Mouse (Mus musculus) left cerebral cortex, adult 2 months (tissue): Measurements from ENCODE around the gene Syde2. TPM values are rescaled to one million over a fixed set of nuclear protein-coding genes. Genes with fewer than 3 reads are reported as not detected.

Source experiments
- DNase-seq, 2 experiments: peaks; one replicate each; pipeline ENCODE4 v3.0.0; 2021 to 2022; ENCODE audit warnings: low spot score in 2 of 2, mixed read lengths in 1 of 2; ENCODE audit errors: extremely low spot score in 1 of 2
- H3K27ac ChIP-seq: fragments of 200-600 bp; 2 replicates; pipeline ENCODE4 v1.8.1; 2022
- H3K4me3 ChIP-seq: fragments of 200-600 bp; 2 replicates; pipeline ENCODE4 v1.8.1; 2022
- CTCF ChIP-seq: fragments of 200-600 bp; IDR thresholded peaks from 2 replicates; pipeline ENCODE4 v1.8.1; 2022; ENCODE audit warnings: antibody characterized with exemption, mild to moderate bottlenecking, moderate library complexity
- intact Hi-C: fragments of 180-260 bp; cut with DNase I; formaldehyde crosslinking; loops from one replicate; pipeline ENCODE4 v1.15.1; 2025
- long read RNA-seq, 2 experiments: library from polyadenylated mRNA; stranded (forward); transcript quantifications; one replicate each; pipeline ENCODE4 v2.0.0; 2021; ENCODE audit warnings: borderline mapping rate in 2 of 2
- total RNA-seq, 2 experiments: library from RNA; stranded (reverse); gene quantifications; 2 replicates each; pipeline ENCODE4 v1.2.3; 2021

Gene Syde2
- 1 to 10 TPM; 2.8 to 3.4 TPM for total RNA-seq
- long read RNA-seq, experiment 1, full-length matches to known transcripts, result 7 of 11 reads
- long read RNA-seq, experiment 1, partial matches to known transcripts, result 0 of 11 reads
- long read RNA-seq, experiment 1, other reads (novel, unspliced or antisense), result 4 of 11 reads
- long read RNA-seq, experiment 2, full-length matches to known transcripts, result 4 of 7 reads
- long read RNA-seq, experiment 2, partial matches to known transcripts, result 2 of 7 reads
- long read RNA-seq, experiment 2, other reads (novel, unspliced or antisense), result 1 of 7 reads

- H3K27ac ChIP-seq, result no peak within 1 kb of the TSS
- DNase-seq, result peak; percentile 53 to 63
- H3K4me3 ChIP-seq, result peak within 1 kb of the TSS; percentile 55
- intact Hi-C loops, result no loop called here
- no peak for TF ChIP-seq CTCF
Measured at GRCm38 (mm10) chr3:145987268-145987969, at the start of gene Syde2. Gene Syde2 (plus strand): TSS chr3:145987870.

GRCm38 (mm10) chr3:145938405-145939349, 49.0 kb upstream of the Syde2 start:
- Histone ChIP-seq H3K27ac (no peak overlapping the region), H3K4me3 (peak overlapping the region; percentile 99)
- intact Hi-C loops, result no loop called here
- no peak for DNase-seq
- no peak; the same call in 1 of the 2 replicates for TF ChIP-seq CTCF

DNA sequence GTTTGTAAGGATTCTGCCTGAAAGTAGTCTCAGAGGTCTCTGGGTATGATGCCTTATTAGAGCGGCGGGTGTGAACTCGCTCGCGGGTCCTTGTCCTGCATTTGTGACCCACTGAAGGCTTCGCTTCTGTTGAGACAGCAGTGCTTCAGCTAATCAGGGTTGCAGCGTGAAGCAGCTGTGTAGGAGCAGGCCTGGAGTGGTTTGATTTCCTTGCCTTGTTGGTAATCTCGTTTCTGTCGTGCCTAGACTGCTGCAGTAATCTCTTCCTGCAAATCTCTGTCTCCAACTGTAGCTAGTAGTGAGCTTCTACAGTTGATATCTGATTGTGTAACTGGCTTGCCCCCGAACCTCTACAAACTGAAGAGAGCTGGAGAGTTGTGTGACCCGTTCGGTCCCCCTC, 48.3 kb upstream of the Syde2 start:
- DNase-seq, result no peak
- peak overlapping the region; percentile 99; the same call in 1 of the 2 replicates for H3K4me3 ChIP-seq
- TF ChIP-seq CTCF, result no peak
- no peak overlapping the region for H3K27ac ChIP-seq
- intact Hi-C loops, result no loop called here

DNA sequence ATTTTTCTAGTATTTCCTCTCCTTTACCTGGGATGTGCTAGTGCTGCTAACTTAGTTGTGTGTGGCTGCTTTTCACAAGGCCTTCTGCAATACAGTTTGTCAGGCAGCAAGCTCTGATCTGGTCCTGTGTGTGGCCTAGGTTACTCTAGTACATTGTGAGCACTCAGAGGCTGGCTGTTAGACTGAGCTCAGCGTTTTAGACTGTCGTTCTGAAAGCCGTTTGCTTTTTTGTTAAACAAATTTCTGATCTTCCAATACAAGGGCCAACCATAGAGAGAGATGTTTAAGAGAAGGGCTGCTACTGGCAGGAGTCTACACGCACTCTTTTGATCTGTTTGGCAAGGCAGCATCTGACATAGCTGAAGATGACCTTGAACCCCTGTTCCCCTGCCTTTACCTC, 47.7 kb upstream of the Syde2 start:
- intact Hi-C loops, result no loop called here
- TF ChIP-seq CTCF, result no peak
- DNase-seq, result no peak
- H3K27ac ChIP-seq, result no peak overlapping the region
- no peak overlapping the region for H3K4me3 ChIP-seq

DNA sequence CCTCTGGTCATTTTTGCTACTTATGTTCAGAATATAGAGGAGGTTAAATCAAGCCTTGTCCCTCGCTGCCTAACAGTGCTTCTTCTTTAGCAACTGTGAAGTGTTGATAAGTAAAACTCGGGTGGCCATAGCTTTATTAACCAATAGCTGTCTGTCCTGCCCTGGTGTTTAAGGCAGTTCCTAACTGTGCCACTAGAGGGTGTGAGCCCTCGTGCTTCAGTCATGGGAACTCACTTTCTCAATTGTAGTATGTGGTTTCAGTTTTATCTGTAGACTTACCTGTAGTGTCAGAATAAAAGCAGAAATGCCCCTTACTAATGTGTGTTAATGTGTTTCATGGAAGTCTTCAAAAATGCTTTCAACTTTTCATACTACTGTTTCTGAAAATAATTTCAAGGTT, 45.7 kb upstream of the Syde2 start:
- peak; percentile 94 for TF ChIP-seq CTCF
- H3K27ac ChIP-seq, result no peak overlapping the region
- intact Hi-C loops, result loop anchor here (2.0 kb wide), 1 partner anchor 237 kb away; no protein-coding TSS in a partner anchor
- H3K4me3 ChIP-seq, result no peak overlapping the region
- DNase-seq, result peak; percentile 62 to 67

GRCm38 (mm10) chr3:145944348-145944747, 43.3 kb upstream of the Syde2 start:
- TF ChIP-seq CTCF, result no peak
- intact Hi-C loops, result no loop called here
- no peak for DNase-seq
- Histone ChIP-seq H3K4me3 (no peak overlapping the region), H3K27ac (no peak overlapping the region)

GRCm38 (mm10) chr3:145945904-145946303, 41.8 kb upstream of the Syde2 start:
- Histone ChIP-seq H3K27ac (no peak overlapping the region), H3K4me3 (no peak overlapping the region)
- no peak for TF ChIP-seq CTCF
- intact Hi-C loops, result no loop called here
- DNase-seq, result no peak

DNA sequence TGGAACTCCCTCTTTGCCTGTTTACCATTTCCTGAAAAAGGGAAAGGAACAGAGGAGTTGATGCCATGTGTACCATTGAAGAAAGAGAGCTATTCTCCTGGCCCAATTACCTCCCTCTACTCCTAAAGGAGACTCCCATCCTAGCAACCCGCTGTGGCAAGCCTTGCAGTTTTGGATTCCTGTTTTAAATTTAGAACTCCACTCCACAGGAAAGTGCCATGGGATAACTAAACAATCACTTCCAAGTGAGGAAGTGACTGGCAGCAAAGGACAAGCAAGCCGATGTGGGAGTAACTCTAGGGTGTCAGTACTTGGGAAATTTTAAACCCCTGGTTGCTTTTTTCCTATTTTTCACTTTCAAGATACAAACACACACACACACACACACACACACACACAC, 41.0 kb upstream of the Syde2 start:
- Histone ChIP-seq H3K27ac (no peak overlapping the region), H3K4me3 (no peak overlapping the region)
- no peak for DNase-seq
- intact Hi-C loops, result no loop called here
- no peak for TF ChIP-seq CTCF

DNA sequence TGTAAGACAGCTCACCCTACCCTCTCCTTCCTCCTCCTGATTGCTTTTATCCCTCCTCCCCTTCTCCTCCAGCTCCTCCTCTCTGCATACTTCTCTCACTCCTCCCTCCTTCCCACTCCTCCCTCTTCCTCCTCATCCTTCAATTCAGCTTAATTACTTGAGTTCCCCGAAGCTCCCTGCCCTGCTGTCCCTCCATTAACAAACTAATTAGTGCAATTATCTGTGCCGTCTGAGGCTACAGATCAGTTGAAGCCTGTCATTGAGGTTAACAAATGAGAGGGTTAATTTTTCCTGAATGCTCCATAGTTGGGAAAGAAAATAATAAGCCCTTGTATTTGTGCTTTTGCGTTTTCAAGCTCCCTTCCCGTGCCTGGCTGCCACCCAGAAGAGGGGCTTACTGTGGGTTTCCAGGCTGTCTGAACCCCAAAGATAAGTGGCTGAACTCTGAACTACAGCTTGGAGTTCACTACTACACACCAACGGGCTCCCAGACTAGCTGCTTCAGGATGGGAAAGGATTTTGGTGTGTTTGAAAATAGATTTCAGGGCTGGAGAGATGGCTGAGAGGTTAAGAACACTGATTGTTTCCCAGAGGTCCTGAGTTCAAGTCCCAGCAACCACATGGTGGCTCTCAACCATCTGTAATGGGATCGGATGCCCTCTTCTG, 40.0 kb upstream of the Syde2 start:
- Histone ChIP-seq H3K4me3 (no peak overlapping the region), H3K27ac (no peak overlapping the region)
- intact Hi-C loops, result no loop called here
- no peak for TF ChIP-seq CTCF
- DNase-seq, result no peak

DNA sequence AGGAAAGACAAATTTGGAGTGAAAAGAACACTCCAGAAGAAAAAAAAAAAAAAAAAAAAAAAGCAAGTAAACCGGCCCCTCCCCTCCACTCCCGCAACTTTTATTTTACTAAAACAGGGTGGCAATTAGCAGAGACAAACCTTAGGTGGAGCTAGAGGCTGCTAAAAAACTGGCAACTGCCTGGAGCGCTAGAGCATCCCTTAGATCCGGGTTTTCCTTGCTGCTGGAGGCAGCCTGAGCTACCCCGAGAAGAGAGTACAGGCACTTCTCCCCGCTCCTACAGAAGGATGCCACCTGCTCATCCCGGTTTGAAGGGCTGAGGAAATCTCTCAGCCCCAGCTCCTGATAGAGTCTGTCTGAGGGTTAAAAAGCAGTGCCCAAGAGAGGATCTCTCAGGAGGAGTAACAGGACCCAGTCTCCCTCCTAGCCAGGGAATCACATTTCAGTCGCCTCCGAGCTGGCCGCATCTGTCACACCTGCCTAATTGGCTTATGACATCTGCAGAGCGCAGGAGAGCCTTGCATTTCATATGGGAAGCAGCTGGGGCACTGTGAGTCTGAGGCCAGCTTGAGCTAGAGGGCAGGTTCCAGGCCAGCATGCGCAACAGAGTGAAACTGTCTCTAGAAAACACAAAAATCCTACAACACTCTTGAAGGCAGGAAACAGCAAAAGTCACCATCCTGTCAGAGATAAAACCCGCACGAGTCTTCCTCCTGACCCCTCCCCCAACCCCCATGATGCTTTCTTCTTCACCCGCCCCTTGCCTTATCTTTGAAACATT, 37.4 kb upstream of the Syde2 start:
- DNase-seq, result peak; percentile 42 to 50
- intact Hi-C loops, result loop anchor here (1.0 to 5.0 kb wide), 3 partner anchors 107 to 228 kb away; no protein-coding TSS in a partner anchor
- Histone ChIP-seq H3K4me3 (peak overlapping the region; percentile 29), H3K27ac (no peak overlapping the region)
- peak; percentile 65 for TF ChIP-seq CTCF

DNA sequence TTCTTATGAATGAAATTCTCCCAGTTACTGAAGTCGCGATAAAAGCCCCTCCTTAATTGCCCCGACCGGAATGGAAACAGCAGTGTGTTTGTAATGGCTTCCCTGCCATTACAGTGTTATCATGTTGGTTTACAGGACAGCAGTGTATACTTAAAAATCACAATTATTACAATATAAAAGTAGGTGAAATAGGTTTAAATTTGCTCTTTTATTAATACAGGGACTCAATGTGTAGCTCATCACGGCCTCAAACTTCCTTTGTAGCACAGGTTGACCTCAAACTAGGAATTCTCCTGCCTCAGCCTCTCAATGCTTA, 36.9 kb upstream of the Syde2 start:
- no peak for TF ChIP-seq CTCF
- no peak overlapping the region for H3K27ac ChIP-seq
- H3K4me3 ChIP-seq, result no peak overlapping the region
- intact Hi-C loops, result loop anchor here (1.0 to 5.0 kb wide), 3 partner anchors 107 to 228 kb away; no protein-coding TSS in a partner anchor
- no peak for DNase-seq
